Mouse (Mus musculus): ENCODE measurements around the gene Fbxo41. TPM values are rescaled to one million over a fixed set of nuclear protein-coding genes. Genes with fewer than 3 reads are reported as not detected.
A peak's percentile ranks its signal among the peaks of the same experiment; 100 is the strongest.

Gene Fbxo41
- polyA plus RNA-seq, 1 experiment from 2014 or later: 0.29 TPM

GRCm38 (mm10) chr6:85433865-85434264 lies 68.9 kb downstream of the Fbxo41 start:
- no peak overlapping the region for H3K4me2 ChIP-seq
- no peaks in the 10 kb centered on the region for H3K27me3 ChIP-seq (ENCODE audit: insufficient read depth, low read length)
- no peak for ATAC-seq (ENCODE audit: insufficient read depth)

GRCm38 (mm10) chr6:85431842-85432431 lies 70.9 kb downstream of the Fbxo41 start, which contains the start of gene Smyd5:
Smyd5 (plus strand) TSS chr6:85431989.
- DNase-seq (peak; percentile 91), ATAC-seq (ENCODE audit: insufficient read depth) (peak; percentile 86)
- WGBS: under 1% methylated on average over 39 of the region's 39 CpGs
- H3K4me3 ChIP-seq (ENCODE audit: low read depth, low read length): peak within 1 kb of the TSS; percentile 93
- no peaks in the 10 kb centered on the region for H3K9me3 ChIP-seq (ENCODE audit: low read depth, low read length)
- H3K27me3 ChIP-seq (ENCODE audit: insufficient read depth, low read length): no peaks in the 10 kb centered on the region
- H3K36me3 ChIP-seq (ENCODE audit: insufficient read depth): no peaks in the 10 kb centered on the region
- H3K27ac ChIP-seq (ENCODE audit: low read depth): no peak within 1 kb of the TSS
- TF ChIP-seq CTCF (IDR thresholded peaks at IDR 0.05; ENCODE audit: low read depth): no peak
- peak within 1 kb of the TSS; percentile 83 for H3K9ac ChIP-seq
- peak within 1 kb of the TSS; percentile 70 for H3K4me2 ChIP-seq
- no peaks in the 10 kb centered on the region for H3K4me1 ChIP-seq (ENCODE audit: insufficient read depth)

More at GRCm38 (mm10) chr6:85433865-85434264, 68.9 kb downstream of the Fbxo41 start:
- DNase-seq: no peak
- Histone ChIP-seq H3K9ac (no peak overlapping the region), H3K4me3 (ENCODE audit: low read depth, low read length) (no peak overlapping the region), H3K27ac (ENCODE audit: low read depth) (no peak overlapping the region), H3K36me3 (ENCODE audit: insufficient read depth) (peaks cover 6% of the 10 kb centered on the region), H3K4me1 (ENCODE audit: insufficient read depth) (no peaks in the 10 kb centered on the region), H3K9me3 (ENCODE audit: low read depth, low read length) (no peaks in the 10 kb centered on the region)
- 72% methylated on average over 5 of the region's 5 CpGs for whole genome bisulfite sequencing
- no peak for TF ChIP-seq CTCF (IDR thresholded peaks at IDR 0.05; ENCODE audit: low read depth)

- TF ChIP-seq CTCF (IDR thresholded peaks at IDR 0.05; ENCODE audit: low read depth): peak; percentile 4; the same call in 1 of the 2 replicates
- Histone ChIP-seq H3K36me3 (ENCODE audit: insufficient read depth) (no peaks in the 10 kb centered on the region), H3K9me3 (ENCODE audit: low read depth, low read length) (no peaks in the 10 kb centered on the region), H3K27ac (ENCODE audit: low read depth) (no peak overlapping the region), H3K4me3 (ENCODE audit: low read depth, low read length) (peak overlapping the region; percentile 93), H3K4me1 (ENCODE audit: insufficient read depth) (no peaks in the 10 kb centered on the region), H3K27me3 (ENCODE audit: insufficient read depth, low read length) (no peaks in the 10 kb centered on the region), H3K9ac (peak overlapping the region; percentile 83), H3K4me2 (peak overlapping the region; percentile 70)
- no peak for DNase-seq
- WGBS: 44% methylated on average over 8 of the region's 8 CpGs
- peak; percentile 3; the same call in 1 of the 2 replicates for ATAC-seq (ENCODE audit: insufficient read depth)
Observed at GRCm38 (mm10) chr6:85431274-85431841, 71.4 kb downstream of the Fbxo41 start.

- peaks cover 8% of the 10 kb centered on the region for H3K27me3 ChIP-seq (ENCODE audit: insufficient read depth, low read length)
- no peak for TF ChIP-seq CTCF (IDR thresholded peaks at IDR 0.05; ENCODE audit: low read depth)
- no peaks in the 10 kb centered on the region for H3K9me3 ChIP-seq (ENCODE audit: low read depth, low read length)
- H3K4me3 ChIP-seq (ENCODE audit: low read depth, low read length): no peak within 1 kb of the TSS
- WGBS: 10% methylated on average over 28 of the region's 28 CpGs
- no peak for ATAC-seq (ENCODE audit: insufficient read depth)
- no peak within 1 kb of the TSS for H3K9ac ChIP-seq
- no peak for DNase-seq
- H3K27ac ChIP-seq (ENCODE audit: low read depth): peak within 1 kb of the TSS; percentile 58
- H3K4me2 ChIP-seq: peak within 1 kb of the TSS; percentile 23; the same call in 1 of the 2 replicates
- H3K4me1 ChIP-seq (ENCODE audit: insufficient read depth): no peaks in the 10 kb centered on the region; the same call in 1 of the 2 replicates
- H3K36me3 ChIP-seq (ENCODE audit: insufficient read depth): no peaks in the 10 kb centered on the region
Observed at GRCm38 (mm10) chr6:85423836-85424379, 78.9 kb downstream of the Fbxo41 start, which contains the start of gene Noto. Noto (plus strand) TSS chr6:85423886.

Other genes starting within 250 kb of the Fbxo41 start
- 5.9 and 8.3 TPM in 2 replicates for gene Sfxn5, start 169.6 kb downstream of the Fbxo41 start, polyA plus RNA-seq (2014; fragmentation: Nextera tagmentation; extraction: Ambion mirVana)
- gene Rab11fip5, start 128.4 kb downstream of the Fbxo41 start, polyA plus RNA-seq (2014; fragmentation: Nextera tagmentation; extraction: Ambion mirVana): 10.1 and 10.6 TPM in 2 replicates
- 0.19 and 0.37 TPM in 2 replicates for gene Noto, start 79.1 kb downstream of the Fbxo41 start, polyA plus RNA-seq (2014; fragmentation: Nextera tagmentation; extraction: Ambion mirVana)
- gene Smyd5, start 71.0 kb downstream of the Fbxo41 start, polyA plus RNA-seq (2014; fragmentation: Nextera tagmentation; extraction: Ambion mirVana): 67.3 and 68.3 TPM in 2 replicates
- gene Cct7, start 51.5 kb downstream of the Fbxo41 start, polyA plus RNA-seq (2014; fragmentation: Nextera tagmentation; extraction: Ambion mirVana): 501 and 506 TPM in 2 replicates
- gene Pradc1, start 51.0 kb downstream of the Fbxo41 start, polyA plus RNA-seq (2014; fragmentation: Nextera tagmentation; extraction: Ambion mirVana): 26.5 and 27.3 TPM in 2 replicates
- gene Egr4, start 10.6 kb upstream of the Fbxo41 start, polyA plus RNA-seq (2014; fragmentation: Nextera tagmentation; extraction: Ambion mirVana): not detected in 2 replicates
- 7.1 and 7.8 TPM in 2 replicates for gene Alms1, start 84.5 kb upstream of the Fbxo41 start, polyA plus RNA-seq (2014; fragmentation: Nextera tagmentation; extraction: Ambion mirVana)
- not detected in 2 replicates for gene Nat8f7, start 210.2 kb upstream of the Fbxo41 start, polyA plus RNA-seq (2014; fragmentation: Nextera tagmentation; extraction: Ambion mirVana)

Measured in lung, embryonic 14.5 days (tissue).